Mouse (Mus musculus) left cerebral cortex, postnatal 14 days (tissue): ENCODE data around the gene Igsf21. TPM values are rescaled to one million over a fixed set of nuclear protein-coding genes. Genes with fewer than 3 reads are reported as not detected.

Experiments used
- DNase-seq, 2 experiments: peaks; one replicate each; pipeline ENCODE4 v3.0.0; 2021 to 2022; ENCODE audit warnings: low spot score in 2 of 2, mixed read lengths in 1 of 2
- intact Hi-C: fragments of 180-260 bp; cut with DNase I; formaldehyde crosslinking; loops from one replicate; pipeline ENCODE4 v1.15.1; 2025
- total RNA-seq, 2 experiments: library from RNA; stranded (reverse); gene quantifications; 2 replicates each; pipeline ENCODE4 v1.2.3; 2021

Gene Igsf21
- total RNA-seq, 2 experiments from 2014 or later: 108 to 128 TPM

GRCm38 (mm10) chr4:140154899-140155463 is 91.6 kb downstream of the Igsf21 start:
- no peak for DNase-seq
- intact Hi-C loops: loop anchor here (5.0 kb wide), 1 partner anchor 92 kb away; the partner anchor contains the start of gene Igsf21

DNA sequence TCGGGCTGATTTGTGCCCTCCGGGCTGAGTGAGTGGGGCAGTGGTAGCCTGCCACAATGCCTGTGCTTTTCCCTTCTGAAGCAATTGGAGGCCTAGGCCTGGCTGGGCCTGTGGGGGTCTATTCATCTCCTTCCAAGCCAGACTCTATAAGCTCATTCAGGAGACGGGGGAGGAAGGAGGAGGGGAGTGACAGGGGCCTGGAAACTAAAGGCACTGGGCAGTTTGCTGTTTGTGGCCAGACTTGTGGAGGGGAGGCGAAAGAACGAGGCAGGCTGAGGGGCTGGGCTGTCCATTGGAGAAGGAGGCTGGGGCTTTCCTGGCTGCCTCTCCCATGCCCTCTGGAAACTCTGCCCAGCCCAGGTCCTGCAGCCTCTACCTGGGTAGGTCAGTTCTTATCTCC is 92.1 kb downstream of the Igsf21 start:
- intact Hi-C loops: loop anchor here (5.0 kb wide), 1 partner anchor 93 kb away; the partner anchor contains the start of gene Igsf21
- peak in 1 of 2 experiments; percentile 27 for DNase-seq

- intact Hi-C loops: loop anchor here (5.0 kb wide), 1 partner anchor 94 kb away; the partner anchor contains the start of gene Igsf21
- peak in 1 of 2 experiments; percentile 30 for DNase-seq
These were observed 92.9 kb downstream of the Igsf21 start for GRCm38 (mm10) chr4:140153711-140154114.

DNA sequence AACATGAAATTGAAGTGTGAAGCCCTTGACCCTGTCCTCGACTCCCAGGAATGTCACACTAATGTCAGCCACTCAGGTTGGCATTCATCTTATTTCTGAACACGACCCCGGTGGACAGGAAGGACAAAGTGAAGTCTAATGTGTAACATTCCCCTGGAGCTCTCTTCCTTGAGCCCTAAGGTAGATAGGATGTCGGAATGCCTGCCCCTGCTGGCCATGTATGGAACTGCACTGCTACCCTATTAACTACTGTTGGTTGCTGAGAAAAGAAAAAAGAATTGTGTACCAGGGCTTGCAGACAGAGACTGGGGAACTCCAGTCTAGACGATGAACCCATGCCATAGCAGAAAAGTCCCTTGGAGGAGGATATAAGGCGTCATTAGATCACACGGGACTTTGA is 93.5 kb downstream of the Igsf21 start:
- intact Hi-C loops: loop anchor here (5.0 kb wide), 1 partner anchor 94 kb away; the partner anchor contains the start of gene Igsf21
- peak; percentile 44 to 70 for DNase-seq

GRCm38 (mm10) chr4:140149706-140150105 is 96.9 kb downstream of the Igsf21 start:
- intact Hi-C loops: loop anchor here (5.0 kb wide), 1 partner anchor 98 kb away; the partner anchor contains the start of gene Igsf21

GRCm38 (mm10) chr4:140147857-140148695 is 98.5 kb downstream of the Igsf21 start:
- DNase-seq: peak; percentile 25 to 71
- intact Hi-C loops: no loop called here

More at GRCm38 (mm10) chr4:140149706-140150105, 96.9 kb downstream of the Igsf21 start:
- DNase-seq: no peak

- intact Hi-C loops: no loop called here
These were observed 99.3 kb downstream of the Igsf21 start for GRCm38 (mm10) chr4:140147079-140147840.

GRCm38 (mm10) chr4:140143884-140144525 is 102.6 kb downstream of the Igsf21 start:
- intact Hi-C loops: no loop called here
- DNase-seq: peak; percentile 37 to 39

More at GRCm38 (mm10) chr4:140147079-140147840, 99.3 kb downstream of the Igsf21 start:
- peak in 1 of 2 experiments; percentile 31 for DNase-seq

DNA sequence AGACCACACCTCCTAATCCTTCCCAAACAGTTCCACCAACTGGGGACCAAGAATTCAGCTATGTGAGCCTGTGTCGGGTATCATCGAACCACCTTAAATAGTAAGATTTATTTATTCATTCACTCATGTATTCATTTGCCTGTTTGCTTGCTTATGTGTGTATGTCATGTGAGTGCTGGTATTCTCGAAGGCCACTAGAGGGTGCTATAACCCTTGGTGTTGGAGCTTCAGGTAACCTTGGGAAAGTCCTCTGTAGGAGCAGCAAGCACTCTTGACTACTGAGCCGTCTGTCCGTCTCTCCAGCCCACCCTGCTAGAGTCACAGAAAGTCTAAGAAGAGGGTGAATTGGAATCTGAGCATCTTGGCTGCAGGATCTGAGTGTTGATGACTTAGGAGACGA is 103.4 kb downstream of the Igsf21 start:
- intact Hi-C loops: no loop called here

GRCm38 (mm10) chr4:140140485-140140884 is 106.1 kb downstream of the Igsf21 start:
- DNase-seq: peak; percentile 44 to 52
- intact Hi-C loops: no loop called here

More for the DNA sequence above, 103.4 kb downstream of the Igsf21 start:
- no peak for DNase-seq

DNA sequence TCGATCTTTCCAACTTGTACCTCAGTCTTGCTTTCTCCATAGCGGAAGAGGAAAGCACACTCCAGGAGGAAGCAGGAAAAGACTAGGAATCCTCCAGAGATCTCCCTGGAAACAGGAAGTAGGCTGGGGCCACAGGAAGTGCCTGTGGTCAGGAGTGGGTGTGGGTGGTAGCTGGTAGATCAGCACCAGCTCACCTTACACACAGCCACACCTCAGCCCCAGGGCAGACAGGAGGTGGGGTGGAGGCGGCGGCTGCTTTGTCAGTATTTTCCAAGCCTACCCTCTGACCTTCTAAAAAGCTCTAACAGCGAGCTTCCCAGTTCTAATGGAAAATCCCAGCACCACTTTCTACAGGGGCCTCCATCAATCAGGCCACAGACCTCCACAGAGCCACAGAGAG is 107.7 kb downstream of the Igsf21 start:
- DNase-seq: no peak
- intact Hi-C loops: no loop called here

DNA sequence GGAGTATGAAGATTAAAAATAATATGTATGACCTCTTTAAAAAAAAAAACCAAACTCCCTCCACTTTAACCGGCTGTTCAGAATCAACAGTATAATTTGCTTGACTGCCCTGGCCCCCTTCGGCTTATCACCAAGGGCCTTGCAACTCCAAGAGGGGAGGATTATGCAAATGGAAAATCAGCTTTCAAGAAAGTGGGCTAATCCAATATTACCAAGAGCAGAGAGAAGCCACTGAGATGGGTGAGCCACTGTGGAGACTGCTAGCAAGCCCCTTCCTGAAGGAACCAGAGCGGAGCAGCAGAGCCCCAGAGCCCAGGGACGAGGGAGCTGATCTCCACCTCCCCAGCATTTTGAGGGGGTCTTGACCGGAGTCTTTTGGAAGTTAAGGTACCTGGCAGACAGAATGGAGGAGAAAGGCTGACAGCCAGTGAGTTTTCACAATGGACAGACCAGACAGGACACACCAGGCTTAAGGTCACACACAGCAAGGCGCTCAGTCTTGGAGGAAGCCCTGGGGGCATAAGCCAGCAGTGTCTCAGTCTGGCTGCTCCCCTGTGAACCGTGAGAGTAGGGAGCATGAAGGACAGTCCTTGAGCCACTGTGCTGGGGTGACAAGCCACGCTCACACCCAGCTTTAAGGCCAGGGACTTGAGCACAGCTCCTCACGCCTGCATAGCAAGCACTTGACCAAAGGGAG is 114.8 kb downstream of the Igsf21 start:
- DNase-seq: no peak
- intact Hi-C loops: no loop called here

- intact Hi-C loops: no loop called here
- no peak for DNase-seq
These were observed 115.4 kb downstream of the Igsf21 start for GRCm38 (mm10) chr4:140131201-140131600.

DNA sequence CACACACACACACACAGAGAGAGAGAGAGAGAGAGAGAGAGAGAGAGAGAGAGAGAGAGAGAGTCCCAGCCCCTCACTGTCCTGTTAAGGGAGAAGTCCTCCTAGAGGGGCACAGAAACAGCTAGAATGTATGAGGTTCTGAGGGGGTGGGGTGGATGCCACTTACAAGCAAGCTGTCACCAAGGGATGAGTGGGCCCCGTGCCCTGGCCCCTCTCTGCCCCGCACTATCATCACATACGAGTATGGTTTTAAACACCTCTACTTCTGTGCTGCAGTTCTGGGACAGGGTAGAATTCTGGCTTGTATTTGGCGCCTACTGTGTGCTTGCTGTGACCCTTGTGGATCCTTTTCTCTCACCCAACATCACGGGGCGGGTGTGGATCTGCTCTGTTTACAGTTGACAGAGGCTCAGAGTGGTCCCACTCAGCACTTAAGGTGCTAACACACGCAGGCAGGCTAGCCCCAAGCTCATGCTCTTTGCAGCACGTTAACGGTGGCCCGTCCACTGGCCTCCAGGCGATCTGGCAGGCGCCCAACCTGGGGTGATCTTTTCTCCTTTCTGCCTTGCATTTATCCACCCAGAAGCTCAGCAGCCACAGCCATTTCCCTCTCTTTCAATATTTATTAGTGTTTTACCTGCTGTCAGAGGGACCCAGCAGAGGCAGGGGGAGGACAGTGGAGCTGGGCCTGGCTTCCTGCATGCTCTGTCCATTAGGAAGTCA is 116.9 kb downstream of the Igsf21 start:
- intact Hi-C loops: no loop called here
- no peak for DNase-seq

DNA sequence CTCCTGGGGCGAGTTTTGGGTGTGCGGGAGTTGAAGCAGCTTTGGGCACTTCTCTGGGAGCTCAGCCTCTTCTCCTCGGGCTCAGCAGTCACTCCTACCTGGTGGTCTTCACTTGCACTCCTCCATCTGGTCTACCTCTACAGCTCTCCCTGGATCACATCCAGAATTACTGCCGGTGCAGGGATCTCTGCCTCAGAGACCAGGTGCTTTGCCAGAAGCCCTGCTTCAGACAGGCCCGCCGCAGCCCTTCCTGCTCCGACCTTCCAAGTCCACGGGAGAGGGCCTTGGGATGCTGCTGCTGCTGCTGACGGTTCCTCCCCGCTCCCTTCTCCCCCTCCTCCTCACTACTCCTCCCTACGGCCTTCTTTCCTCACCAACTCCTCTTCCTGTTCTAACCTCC is 118.5 kb downstream of the Igsf21 start:
- no peak for DNase-seq
- intact Hi-C loops: no loop called here

DNA sequence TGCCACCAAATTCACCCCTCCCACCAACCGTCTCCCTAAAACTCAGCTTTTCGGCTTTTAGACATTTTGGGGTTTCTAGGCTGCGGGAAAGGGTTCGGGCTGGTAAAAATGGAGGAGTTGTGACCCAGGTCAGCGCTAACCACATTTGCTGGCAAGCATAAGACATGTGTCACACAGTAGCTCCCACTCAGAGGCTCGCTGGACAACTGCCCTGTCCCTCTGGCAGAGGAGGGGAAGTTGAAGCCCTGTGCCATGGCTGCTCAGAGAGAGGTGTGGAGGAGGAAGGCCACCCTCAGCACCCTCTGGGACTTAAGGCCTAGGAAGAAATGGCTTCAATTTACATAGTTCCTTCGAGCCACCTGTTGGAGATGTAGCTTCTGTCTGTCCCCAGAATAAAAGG is 120.8 kb downstream of the Igsf21 start:
- intact Hi-C loops: no loop called here
- DNase-seq: no peak

- DNase-seq: no peak
- intact Hi-C loops: no loop called here
These were observed 124.0 kb downstream of the Igsf21 start for GRCm38 (mm10) chr4:140122534-140122933.

GRCm38 (mm10) chr4:140117275-140117691 is 129.3 kb downstream of the Igsf21 start:
- intact Hi-C loops: no loop called here

More at GRCm38 (mm10) chr4:140117275-140117691, 129.3 kb downstream of the Igsf21 start:
- DNase-seq: no peak
